Mouse (Mus musculus) cerebellum, adult 9-10 months (tissue): ENCODE data around the gene 1700029I15Rik.

Experiments used
- DNase-seq: peaks from one replicate; pipeline ENCODE4 v3.0.0; 2022

The 1700029I15Rik gene

DNA sequence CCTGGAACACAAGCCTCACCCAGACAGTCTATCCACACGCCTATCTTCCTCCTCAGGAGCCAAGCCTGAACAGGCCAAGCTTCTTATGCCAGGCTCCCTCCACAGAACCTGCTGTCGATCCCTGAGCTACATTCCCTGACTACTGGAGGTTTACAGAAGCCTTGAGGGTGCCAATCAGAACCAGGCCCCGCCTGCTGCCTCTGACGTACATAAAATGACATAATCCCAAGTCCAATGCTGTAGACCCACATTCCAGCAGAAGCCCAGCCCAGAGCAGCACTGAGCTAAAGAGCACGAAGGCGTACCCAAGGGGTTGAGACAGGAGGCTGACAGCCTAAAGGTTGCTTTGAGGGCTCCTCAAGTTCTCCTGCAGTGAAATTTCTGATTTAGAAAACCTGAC lies 45.5 kb downstream of the 1700029I15Rik start:
- DNase-seq = peak; percentile 97

DNA sequence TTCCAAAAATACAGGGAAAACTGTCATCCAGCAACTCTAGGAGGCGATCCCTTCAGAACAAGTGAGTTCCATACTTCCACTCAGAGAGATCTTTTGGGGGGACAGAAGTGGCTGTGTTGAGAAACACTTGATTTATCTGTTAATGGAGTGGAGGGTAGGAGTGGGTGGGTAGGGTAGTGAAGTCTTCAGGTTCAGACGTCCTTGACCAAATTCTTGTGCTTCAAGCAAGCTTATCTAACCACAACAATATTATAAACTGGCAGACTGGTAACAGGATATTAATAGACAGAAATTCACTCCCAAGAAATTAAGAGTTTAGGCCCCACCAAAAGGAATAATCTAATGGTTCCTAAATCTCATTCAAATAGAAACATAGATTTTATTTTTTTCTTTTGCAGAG lies 47.8 kb downstream of the 1700029I15Rik start:
- DNase-seq = no peak

DNA sequence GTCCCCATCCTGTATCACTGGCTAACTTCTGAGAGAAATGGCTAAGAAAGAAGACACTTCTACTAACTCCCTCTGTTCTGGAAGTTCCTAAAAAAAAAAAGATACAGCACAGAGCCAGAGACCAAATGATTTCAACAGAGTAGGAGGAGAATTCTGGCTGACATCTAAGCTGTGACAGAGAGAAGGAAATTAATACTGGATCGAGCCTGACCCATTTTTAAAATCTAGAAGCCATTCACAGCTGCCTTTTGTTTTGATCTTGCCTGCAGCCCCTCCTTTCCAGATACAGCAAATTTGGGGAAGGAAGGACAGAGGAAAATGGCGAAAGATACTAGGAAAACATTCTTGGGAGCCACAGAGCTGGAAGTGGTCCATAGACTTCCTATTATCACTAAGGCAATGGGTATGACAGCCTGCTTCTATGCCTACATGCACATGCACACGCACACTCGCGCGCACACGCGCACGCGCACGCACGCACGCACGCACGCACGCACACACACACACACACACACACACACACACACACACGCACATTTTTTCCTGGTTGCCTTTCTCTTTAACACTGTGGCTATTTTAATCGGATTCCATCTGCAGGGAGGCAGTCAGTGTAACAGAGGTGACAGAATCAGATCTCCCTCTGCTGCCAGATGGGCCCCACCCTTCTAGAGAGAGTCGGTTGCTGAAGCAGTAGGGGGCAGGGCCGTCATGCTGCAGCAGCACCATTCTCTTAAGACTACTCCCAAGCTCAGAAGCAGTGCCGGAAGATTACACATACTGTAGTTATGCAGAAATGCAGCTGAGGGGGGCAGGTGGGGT lies 48.6 kb downstream of the 1700029I15Rik start:
- peak; percentile 78 for DNase-seq

DNA sequence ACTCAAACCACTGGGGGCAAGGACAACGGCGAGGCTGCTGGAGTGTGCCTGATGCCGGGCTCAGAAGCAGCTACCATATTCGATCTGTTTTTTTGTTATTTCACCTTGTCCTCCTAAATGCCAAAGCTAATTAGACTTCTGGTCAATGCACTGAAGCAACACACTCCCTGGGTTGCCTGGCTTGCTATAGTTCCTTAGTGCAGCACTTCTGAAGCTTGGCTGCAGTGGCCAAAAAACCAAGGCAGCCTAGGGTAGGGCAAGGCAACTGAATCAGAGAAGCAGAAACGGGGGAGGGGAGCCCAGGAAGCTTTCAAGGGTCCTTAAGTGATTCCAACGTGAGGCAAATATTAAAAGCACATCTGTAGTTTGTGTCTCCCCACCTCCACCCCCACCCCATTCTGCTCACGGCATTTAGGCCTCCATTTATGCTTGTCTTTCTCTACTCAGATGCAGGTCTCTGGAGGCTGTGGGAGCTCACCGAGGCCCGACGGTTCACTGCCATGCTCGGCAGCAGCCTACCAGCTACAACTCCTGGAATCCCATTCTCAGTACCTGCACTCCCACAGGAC lies 49.4 kb downstream of the 1700029I15Rik start:
- peak; percentile 67 for DNase-seq

DNA sequence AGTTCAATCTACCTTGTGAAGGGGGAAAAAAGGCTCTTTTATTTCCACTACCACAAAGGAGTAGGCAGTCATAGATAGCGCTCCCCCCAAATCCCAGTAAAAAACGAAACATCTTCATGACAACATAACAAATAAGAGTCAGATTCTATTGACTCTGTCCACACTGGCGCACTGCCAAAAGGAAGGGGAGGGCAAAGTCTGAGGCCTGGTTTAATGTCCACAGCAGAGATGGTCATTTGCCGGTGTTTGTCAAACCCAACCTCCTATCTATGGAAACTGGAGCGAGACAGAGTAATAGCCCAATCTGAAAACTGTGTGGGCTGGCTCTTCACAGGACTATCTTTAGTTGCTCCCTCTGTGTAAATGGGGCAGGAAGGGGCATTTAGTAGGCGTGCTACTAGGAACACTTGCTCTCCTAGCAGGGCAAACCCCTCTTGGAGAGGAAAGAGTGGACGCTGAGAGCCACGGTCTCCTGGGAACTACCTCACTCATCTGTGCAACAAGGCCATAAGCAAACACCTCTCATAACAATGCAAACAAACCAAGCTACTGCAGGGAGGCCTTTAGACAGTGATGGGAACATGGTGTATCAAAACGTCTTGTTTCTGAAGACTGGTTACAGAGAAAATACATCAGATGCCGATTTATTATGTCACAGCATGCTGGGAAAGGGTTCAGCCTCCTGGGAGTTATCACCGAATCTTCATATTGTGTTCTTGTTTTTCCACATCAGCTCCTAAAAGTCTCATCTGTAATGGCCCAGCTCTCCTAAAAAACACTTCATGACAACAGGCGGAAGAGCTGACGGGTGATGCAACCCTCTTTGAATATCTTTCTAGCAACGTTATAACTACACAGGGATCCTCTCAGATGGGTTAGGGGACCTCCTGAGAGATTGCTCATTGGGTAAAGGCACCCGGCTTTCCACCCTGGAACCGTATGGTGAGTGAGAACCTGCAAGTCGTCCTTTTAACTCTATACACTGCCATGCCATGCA lies 50.3 kb downstream of the 1700029I15Rik start:
- peak; percentile 78 for DNase-seq

DNA sequence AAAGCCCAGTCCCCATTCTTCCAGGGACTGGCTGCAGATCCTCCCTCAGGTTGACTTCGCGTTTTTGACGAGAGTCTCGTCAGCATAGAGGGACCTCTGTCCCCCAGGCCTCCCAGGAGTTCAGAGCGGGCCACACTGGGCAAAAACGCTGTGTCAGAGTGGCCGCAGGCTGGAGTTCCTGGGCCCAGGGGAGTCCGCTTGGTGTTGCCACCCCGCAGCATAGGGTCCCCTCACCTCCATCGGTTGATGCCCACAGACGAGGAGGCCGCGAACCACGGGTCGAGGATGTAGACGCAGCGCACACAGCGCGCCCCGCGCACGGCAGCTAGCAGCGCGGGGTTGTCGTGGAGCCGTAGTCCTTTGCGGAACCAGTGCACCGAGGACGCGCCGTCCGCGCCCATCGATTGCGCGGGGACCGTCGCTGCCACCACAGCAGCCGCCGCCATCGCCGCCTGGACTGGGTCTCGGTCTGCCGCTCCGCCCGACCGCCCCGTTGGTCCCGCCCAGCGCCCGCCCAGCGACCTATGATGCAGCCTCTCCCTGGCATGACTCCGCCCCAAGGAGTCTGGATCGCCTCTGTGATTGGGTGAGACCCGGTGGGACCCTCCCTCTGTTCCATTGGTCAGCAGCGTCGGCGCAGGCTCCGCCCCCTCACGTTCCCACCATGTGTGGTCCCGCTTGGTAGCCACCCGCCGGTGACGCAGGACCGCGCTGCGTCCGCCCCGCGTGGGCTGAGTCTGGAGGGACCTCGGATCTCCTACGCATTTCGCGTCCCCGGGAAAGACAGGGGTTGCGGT lies 51.4 kb downstream of the 1700029I15Rik start, which contains the start of gene Cry2:
Cry2 (minus strand) TSS at position 466 of the 797 bp plus-strand sequence.
- peak; percentile 99 for DNase-seq

DNA sequence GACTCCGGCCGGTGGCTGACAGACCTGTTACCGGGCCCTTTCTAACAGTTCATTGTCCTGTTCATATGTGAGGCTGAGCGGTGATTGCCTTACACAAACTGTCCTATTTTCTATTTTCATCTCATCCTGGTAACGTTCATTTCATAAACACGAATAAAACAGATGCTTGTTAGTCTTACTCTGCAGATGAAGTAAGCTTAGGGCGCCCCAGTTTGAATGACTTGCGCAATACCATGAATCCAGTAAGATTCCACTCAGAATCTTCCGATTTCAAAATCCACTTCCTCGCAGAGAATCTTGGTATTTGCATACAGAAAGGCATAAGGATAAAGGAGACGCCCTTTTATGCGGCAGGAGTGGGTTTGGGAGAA lies 52.0 kb downstream of the 1700029I15Rik start:
- DNase-seq = no peak

DNA sequence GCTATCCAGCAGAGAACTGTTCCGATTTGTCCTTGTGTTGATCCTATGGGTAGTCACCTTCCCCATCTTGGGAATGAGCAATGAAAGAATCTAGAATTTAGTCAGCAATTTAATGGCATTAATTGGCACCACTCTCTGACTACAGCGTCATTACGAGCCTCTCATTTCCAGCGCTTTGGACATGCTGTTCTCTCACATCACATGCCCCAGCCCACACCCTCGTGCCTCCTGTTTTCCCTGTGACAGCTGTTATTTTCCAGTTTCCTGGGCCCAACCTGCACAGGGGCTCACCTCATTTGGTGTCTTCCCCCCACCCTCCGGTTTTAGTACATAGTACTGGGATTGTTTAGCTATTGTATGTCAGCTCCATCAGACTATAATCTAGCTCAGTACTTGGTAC lies 52.7 kb downstream of the 1700029I15Rik start:
- peak; percentile 63 for DNase-seq
